Mouse (Mus musculus) hematopoietic stem cell, adult 5-6 weeks (primary cell): ENCODE measurements around the gene Gnai2. TPM values are rescaled to one million over a fixed set of nuclear protein-coding genes. Genes with fewer than 3 reads are reported as not detected.
"Not testable (repeated sequence)": the region's sequence is repeated elsewhere in the genome, so short reads cannot be mapped to it uniquely, and the experiment has no call there.

Experiments
- ATAC-seq, 2 experiments: fragments of 125-278 bp in 1 of 2; replicated peaks in 1 of 2; 2 replicates each; pipeline ENCODE4 v1.8.0; 2016 to 2017; ENCODE audit warnings: inconsistent platforms in 2 of 2, mild to moderate bottlenecking in 2 of 2, moderate number of reproducible peaks in 2 of 2, low read depth in 1 of 2, moderate TSS enrichment in 1 of 2; ENCODE audit not compliant: low FRiP score in 2 of 2, poor library complexity in 2 of 2, severe bottlenecking in 2 of 2, insufficient read depth in 1 of 2, low TSS enrichment in 1 of 2
- total RNA-seq: library from RNA; stranded (forward); fragments of 172-1452, 232-1000 nt; gene quantifications from 2 replicates; pipeline ENCODE4 v1.2.3, GENCODE M21; 2017

Gene Gnai2
- total RNA-seq, 1 experiment from 2014 or later = 415 TPM

DNA sequence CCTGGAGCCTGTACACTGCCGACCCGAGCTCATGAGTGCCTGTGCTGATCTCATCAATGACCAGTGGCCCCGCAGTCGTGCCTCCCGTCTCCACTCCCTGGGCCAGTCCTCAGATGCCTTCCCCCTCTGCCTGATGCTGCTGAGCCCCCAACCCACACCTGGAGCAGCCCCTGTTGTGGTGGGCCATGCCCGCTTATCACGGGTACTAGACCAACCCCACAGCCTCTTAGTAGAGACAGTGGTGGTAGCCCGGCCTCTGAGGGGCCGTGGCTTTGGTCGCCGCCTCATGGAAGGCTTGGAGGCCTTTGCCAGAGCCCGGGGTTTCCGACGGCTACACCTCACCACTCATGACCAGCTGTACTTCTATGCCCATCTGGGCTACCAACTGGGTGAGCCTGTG, 52.0 kb downstream of the Gnai2 start:
- no peak for ATAC-seq

DNA sequence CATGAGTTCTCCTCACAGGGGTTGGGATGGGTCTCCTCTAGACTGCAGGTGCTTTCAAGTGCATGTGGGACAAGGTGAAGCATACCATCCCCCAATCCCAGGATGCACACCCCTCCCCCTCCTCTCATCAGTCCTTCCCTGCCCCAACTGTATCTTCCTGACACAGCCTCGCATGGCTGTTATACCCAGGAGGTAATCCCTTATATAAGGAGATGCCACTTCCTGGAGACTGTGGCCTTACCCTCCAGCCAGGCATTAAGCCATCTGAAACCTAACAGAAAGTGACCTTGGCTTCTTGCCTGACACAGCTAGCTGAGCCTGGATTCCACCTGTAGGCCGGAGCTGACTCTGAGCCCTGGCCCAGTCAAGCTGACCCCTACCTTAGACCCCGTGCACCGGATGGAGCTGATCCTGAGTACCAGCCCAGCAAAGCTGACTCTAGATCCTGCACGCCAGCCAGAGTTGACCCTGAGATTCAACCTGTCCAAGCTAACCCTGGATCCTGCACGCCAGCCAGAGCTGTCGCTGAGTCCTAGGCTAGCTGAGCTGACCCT, 52.6 kb downstream of the Gnai2 start:
- ATAC-seq = no peak

- no peak for ATAC-seq
Observed at GRCm38 (mm10) chr9:107581584-107581983, 53.6 kb downstream of the Gnai2 start.

DNA sequence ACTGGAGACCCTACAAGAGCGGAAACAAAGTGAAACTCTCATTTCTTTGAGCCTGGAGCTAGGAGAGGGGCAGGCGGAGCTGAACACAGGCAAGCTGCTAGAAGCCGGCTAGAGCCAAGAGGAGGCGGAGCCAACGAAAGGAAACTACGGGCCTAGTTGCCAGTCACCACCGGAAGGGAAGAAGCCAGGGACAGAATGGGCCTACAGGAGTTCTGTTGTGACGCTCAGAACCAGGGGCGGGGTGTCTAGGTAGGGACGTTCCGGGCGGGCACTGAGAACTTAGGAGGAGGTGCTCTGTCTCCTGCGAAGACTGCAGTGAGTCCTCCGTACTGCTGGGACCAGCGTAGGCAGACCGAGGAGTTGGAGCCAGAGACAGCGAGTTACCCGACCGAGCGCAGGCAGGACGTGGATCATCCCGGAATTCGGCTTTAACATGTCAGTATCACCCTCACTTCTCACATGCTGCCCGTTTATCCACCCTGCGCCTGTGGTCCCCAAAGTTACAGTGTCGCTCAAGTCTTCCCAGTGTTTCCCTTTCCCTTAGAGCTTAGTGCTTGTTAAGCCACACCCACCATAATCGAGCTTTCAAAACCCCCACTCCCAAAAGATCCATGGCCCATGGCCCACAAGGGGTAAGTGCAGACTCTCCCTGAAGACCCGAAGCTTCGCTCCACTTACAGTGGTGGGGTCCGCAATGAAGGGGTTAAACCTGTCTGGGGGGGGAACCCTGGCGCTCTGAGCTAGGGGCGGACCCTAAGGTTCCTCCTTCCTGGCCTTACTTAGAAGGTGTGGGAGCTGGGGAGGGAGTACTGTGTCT, 54.5 kb downstream of the Gnai2 start, which contains the start of gene Hyal3:
Gene Hyal3, plus strand, starts transcription at position 318 of the 817 bp plus-strand sequence.
- peak; percentile 68 to 83 for ATAC-seq

- no peak for ATAC-seq
Observed at GRCm38 (mm10) chr9:107579023-107579900, 55.9 kb downstream of the Gnai2 start.

DNA sequence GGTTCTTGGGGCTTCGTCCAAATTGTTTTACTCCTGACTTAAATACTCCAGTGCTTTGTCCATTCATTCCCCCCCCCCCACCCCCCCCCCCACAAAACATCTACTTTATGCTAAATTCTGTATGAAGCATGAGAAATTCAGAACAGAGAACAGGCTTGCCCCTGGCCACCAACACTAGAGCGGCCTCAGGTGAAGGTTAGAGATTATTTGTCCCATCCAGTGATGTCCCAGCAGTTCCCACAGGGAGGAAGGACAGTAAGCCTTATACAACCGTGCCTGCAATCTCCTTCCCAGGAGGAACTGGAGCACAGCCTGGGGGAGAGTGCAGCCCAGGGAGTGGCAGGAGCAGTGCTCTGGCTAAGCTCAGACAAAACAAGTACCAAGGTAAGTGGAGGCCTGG, 56.6 kb downstream of the Gnai2 start, which contains the start of gene Naa80:
Gene Naa80, plus strand, starts transcription at position 301 of the 400 bp plus-strand sequence.
- ATAC-seq = no peak

DNA sequence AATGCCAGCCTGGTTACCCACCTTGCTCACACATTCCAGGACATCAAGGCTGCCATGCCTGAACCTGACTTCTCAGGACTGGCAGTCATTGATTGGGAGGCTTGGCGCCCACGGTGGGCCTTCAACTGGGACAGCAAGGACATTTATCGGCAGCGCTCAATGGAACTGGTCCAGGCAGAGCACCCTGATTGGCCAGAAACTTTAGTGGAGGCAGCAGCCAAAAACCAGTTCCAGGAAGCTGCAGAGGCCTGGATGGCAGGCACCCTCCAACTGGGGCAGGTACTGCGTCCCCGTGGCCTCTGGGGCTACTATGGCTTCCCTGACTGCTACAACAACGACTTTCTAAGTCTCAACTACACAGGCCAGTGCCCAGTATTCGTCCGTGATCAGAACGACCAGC, 57.3 kb downstream of the Gnai2 start:
- no peak for ATAC-seq

DNA sequence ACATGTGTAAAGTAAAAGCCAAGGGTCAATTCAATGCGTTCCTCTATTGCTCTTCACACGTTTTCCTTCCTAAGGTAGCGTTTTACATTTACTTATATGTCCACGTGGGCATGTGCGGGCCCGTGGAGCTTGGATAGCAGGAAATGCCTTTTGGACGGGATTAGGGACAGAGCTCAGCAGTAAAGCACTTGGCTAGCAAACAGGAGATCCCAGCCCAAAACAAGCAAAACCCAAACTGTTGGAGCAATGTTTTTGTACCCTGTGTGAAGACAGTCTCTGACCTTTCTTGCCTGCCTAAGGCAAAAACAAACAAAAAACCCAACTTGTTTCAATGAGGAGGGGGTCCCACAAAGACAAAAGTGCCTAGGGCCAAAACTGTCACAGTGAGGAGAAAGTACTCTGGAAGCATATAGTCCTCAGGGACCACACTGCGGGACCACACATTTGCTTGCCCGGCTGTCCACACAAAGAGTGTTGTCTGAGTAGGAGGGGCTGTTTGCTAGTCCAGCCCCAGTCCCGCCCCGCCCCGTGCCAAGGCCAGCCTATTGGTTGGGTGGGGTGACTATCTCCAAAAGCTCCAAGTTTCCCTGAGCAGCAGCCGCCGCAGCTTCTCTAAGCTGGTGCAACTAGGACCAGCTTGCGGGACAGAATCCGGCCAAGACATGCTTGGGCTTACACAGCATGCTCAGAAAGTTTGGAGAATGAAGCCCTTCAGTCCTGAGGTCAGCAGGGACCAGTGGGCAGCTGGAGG, 58.6 kb downstream of the Gnai2 start, which contains the start of gene Hyal1:
Gene Hyal1, plus strand, starts transcription at position 571 of the 751 bp plus-strand sequence.
- ATAC-seq = peak; percentile 39 to 46; a peak in 2 of 4 replicates

GRCm38 (mm10) chr9:107575579-107576356, 59.4 kb downstream of the Gnai2 start:
- ATAC-seq = no peak

DNA sequence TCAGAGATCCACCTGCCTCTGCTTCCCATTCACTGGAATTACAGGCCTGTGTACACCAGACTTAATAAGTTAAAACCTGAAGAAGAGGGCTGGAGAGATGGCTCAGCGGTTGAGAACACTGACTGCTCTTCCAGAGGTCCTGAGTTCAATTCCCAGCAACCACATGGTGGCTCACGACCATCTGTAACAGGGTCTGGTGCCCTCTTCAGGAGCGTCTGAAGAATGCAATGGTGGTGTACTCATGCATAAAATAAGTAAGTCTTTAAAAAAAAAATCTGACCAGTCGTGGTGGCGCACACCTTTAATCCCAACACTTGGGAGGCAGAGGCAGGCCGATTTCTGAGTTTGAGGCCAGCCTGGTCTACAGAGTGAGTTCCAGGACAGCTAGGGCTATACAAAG, 61.4 kb downstream of the Gnai2 start:
- not testable (repeated sequence) for ATAC-seq

DNA sequence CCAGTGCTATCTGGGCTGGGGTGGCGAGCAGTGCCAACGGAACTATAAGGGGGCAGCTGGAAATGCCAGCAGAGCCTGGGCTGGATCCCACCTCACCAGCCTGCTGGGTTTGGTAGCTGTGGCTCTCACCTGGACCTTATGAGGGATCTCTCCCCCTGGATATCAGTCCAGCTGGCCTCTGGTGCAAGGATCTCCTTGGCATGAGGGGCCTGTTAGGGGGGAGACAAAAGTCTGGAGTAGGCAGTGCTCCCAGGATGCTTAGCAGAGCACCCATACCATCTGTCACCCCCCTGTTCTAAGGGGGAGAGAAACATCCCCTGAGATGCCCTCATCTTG, 62.9 kb downstream of the Gnai2 start:
- no peak for ATAC-seq

- ATAC-seq = no peak
Observed at GRCm38 (mm10) chr9:107571534-107572326, 63.4 kb downstream of the Gnai2 start.

GRCm38 (mm10) chr9:107570845-107571244, 64.3 kb downstream of the Gnai2 start:
- ATAC-seq = no peak

DNA sequence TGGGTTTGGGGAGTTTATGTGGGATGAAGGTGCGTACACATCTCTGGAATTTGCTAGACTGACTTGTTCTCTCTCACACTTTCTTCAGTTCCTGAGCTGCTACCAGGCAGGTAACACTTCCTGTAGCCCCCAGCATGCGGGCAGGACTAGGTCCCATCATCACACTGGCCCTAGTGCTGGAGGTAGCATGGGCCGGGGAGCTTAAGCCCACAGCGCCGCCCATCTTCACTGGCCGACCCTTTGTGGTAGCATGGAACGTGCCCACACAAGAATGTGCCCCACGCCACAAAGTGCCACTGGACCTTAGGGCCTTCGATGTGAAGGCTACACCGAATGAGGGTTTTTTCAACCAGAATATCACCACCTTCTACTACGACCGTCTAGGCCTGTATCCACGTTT, 65.2 kb downstream of the Gnai2 start:
- no peak for ATAC-seq

DNA sequence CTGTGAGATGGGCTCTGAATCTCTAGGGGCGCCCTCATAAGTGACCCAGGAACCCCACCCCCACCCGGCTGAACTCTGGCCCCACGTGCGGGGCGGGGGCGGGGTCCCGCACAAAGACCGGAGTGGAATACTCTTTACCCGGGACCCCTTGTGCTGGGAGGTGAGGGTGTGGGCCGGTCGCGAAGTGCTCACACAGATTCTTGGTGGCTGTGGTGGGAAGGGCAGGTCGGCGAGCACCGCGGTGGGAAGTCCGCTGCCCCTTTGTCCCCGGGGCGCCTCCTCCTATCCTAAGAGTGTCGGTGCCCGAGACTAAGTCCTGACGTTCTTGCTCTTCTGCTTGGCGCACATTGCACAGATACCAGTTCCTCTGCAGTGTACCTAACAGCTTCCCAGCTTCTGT, 65.9 kb downstream of the Gnai2 start:
- ATAC-seq = no peak; a peak in 1 of 4 replicates
